Mouse (Mus musculus) kidney, adult 2 months (tissue): Measurements from ENCODE around the gene Piga. TPM values are rescaled to one million over a fixed set of nuclear protein-coding genes. Genes with fewer than 3 reads are reported as not detected.
A peak's percentile ranks its signal among the peaks of the same experiment; 100 is the strongest.

Experiments
- DNase-seq: peaks from one replicate; pipeline ENCODE4 v3.0.0; 2021
- H3K27ac ChIP-seq: fragments of 200-500 bp; 2 replicates; pipeline ENCODE4 v1.5.1; 2012; ENCODE audit warnings: low read depth, low read length, control low read depth, inconsistent platforms; ENCODE audit not compliant: insufficient read depth
- H3K27me3 ChIP-seq: fragments of 200-500 bp; replicated peaks from 2 replicates; pipeline ENCODE4 v1.6.1; 2012; ENCODE audit warnings: mild to moderate bottlenecking, moderate library complexity, low read length, inconsistent platforms; ENCODE audit not compliant: control insufficient read depth, insufficient read depth
- H3K36me3 ChIP-seq: fragments of 200-500 bp; 2 replicates; pipeline ENCODE4 v1.6.1; 2012; ENCODE audit warnings: mild to moderate bottlenecking, moderate library complexity, low read length, inconsistent platforms; ENCODE audit not compliant: control insufficient read depth, insufficient read depth
- H3K4me1 ChIP-seq: fragments of 200-500 bp; 2 replicates; pipeline ENCODE4 v1.6.1; 2011; ENCODE audit warnings: low read length; ENCODE audit not compliant: control insufficient read depth, insufficient read depth
- H3K4me3 ChIP-seq: fragments of 200-500 bp; 2 replicates; pipeline ENCODE4 v1.5.1; 2011; ENCODE audit warnings: mild to moderate bottlenecking, low read depth, low read length, control low read depth; ENCODE audit not compliant: insufficient read depth
- CTCF ChIP-seq: fragments of 200-500 bp; conservative IDR thresholded peaks from 2 replicates; pipeline ENCODE4 v1.5.1; 2011; ENCODE audit warnings: low read depth, mild to moderate bottlenecking, control low read depth, low read length, moderate library complexity, mixed read lengths; ENCODE audit not compliant: insufficient read depth, insufficient read length
- POLR2A ChIP-seq: fragments of 200-500 bp; IDR thresholded peaks from one replicate; pipeline ENCODE4 v1.6.1; 2011; ENCODE audit warnings: low read depth, low read length, control low read depth
- WGBS: fragments of 180-500 bp; shearing (Covaris S2); methylation state at CpG from one replicate; pipeline ENCODE4 v1.1.7; 2018; 5-methylcytosine and 5-hydroxymethylcytosine counted together
- polyA plus RNA-seq: library from polyadenylated mRNA; depleted of rRNA; stranded (reverse); fragments of >200 nt; gene quantifications from 2 replicates; pipeline ENCODE4 v1.2.3, GENCODE M21; 2012

Piga gene
- polyA plus RNA-seq, 1 experiment = 3.8 TPM

DNA sequence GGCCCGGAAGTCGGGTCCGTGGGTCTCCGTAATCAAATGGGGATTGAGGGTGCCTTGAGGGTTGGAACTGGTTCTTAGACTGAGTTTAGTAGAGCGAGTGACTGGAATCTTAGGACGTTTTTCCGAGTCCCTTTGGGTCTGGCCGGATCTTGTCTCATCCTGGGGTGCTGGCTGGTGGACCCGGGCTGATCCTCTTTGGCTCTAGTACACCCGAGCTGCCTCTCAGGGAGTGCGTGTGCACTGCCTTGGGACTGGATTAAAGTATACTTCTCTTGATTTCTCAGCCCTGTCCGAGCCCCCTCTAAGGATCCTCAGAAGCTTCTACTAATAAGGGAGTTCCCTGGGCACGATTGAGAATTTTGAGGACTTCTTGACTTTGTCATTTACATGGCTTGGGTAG is 368 bp downstream of the Piga start:
- Histone ChIP-seq H3K27ac (peak overlapping the region; percentile 77), H3K4me1 (peaks cover 7% of the 10 kb centered on the region; the same call in 1 of the 2 replicates), H3K4me3 (peak overlapping the region; percentile 89), H3K27me3 (no peaks in the 10 kb centered on the region), H3K36me3 (peaks cover 1% of the 10 kb centered on the region; the same call in 1 of the 2 replicates)
- under 1% methylated on average over 13 of the region's 13 CpGs for WGBS
- TF ChIP-seq POLR2A (no peak), CTCF (no peak)
- DNase-seq = no peak

GRCm38 (mm10) chrX:164420518-164420917 is 931 bp downstream of the Piga start:
- no peak for TF ChIP-seq CTCF
- no peak for TF ChIP-seq POLR2A
- 13% methylated on average over 3 of the region's 3 CpGs for WGBS

GRCm38 (mm10) chrX:164424821-164425220 is 5.2 kb downstream of the Piga start:
- Histone ChIP-seq H3K36me3 (peaks cover 1% of the 10 kb centered on the region; the same call in 1 of the 2 replicates), H3K4me1 (peaks cover 9% of the 10 kb centered on the region; the same call in 1 of the 2 replicates), H3K27ac (no peak overlapping the region), H3K27me3 (no peaks in the 10 kb centered on the region), H3K4me3 (no peak overlapping the region)
- 97% methylated on average over 1 of the region's 1 CpGs for WGBS
- no peak for TF ChIP-seq CTCF
- no peak for TF ChIP-seq POLR2A
- DNase-seq = no peak

More at GRCm38 (mm10) chrX:164420518-164420917, 931 bp downstream of the Piga start:
- DNase-seq = no peak
- Histone ChIP-seq H3K4me1 (peaks cover 7% of the 10 kb centered on the region; the same call in 1 of the 2 replicates), H3K4me3 (peak overlapping the region; percentile 89; the same call in 1 of the 2 replicates), H3K36me3 (peaks cover 1% of the 10 kb centered on the region; the same call in 1 of the 2 replicates), H3K27me3 (no peaks in the 10 kb centered on the region), H3K27ac (no peak overlapping the region; the same call in 1 of the 2 replicates)

GRCm38 (mm10) chrX:164427295-164427694 is 7.7 kb downstream of the Piga start:
- 67% methylated on average over 4 of the region's 4 CpGs for WGBS
- no peak for DNase-seq
- TF ChIP-seq POLR2A = no peak
- Histone ChIP-seq H3K36me3 (peaks cover 1% of the 10 kb centered on the region; the same call in 1 of the 2 replicates), H3K4me3 (no peak overlapping the region), H3K4me1 (peaks cover 16% of the 10 kb centered on the region; the same call in 1 of the 2 replicates), H3K27ac (peak overlapping the region; percentile 38; the same call in 1 of the 2 replicates), H3K27me3 (no peaks in the 10 kb centered on the region)

GRCm38 (mm10) chrX:164428224-164428623 is 8.6 kb downstream of the Piga start:
- WGBS = 64% methylated on average over 2 of the region's 2 CpGs

GRCm38 (mm10) chrX:164430621-164431020 is 11.0 kb downstream of the Piga start:
- WGBS = 40% methylated on average over 6 of the region's 6 CpGs
- peaks cover 12% of the 10 kb centered on the region; the same call in 1 of the 2 replicates for H3K4me1 ChIP-seq
- peak overlapping the region; percentile 90 for H3K27ac ChIP-seq
- H3K4me3 ChIP-seq = no peak overlapping the region
- DNase-seq = peak; percentile 66
- TF ChIP-seq POLR2A (no peak), CTCF (no peak)
- no peaks in the 10 kb centered on the region for H3K27me3 ChIP-seq
- H3K36me3 ChIP-seq = no peaks in the 10 kb centered on the region; the same call in 1 of the 2 replicates

More at GRCm38 (mm10) chrX:164428224-164428623, 8.6 kb downstream of the Piga start:
- DNase-seq = no peak
- Histone ChIP-seq H3K27ac (no peak overlapping the region; the same call in 1 of the 2 replicates), H3K27me3 (no peaks in the 10 kb centered on the region), H3K4me1 (peaks cover 16% of the 10 kb centered on the region; the same call in 1 of the 2 replicates), H3K36me3 (no peaks in the 10 kb centered on the region; the same call in 1 of the 2 replicates), H3K4me3 (no peak overlapping the region)
- TF ChIP-seq CTCF (no peak), POLR2A (no peak)

- Histone ChIP-seq H3K4me1 (peaks cover 12% of the 10 kb centered on the region; the same call in 1 of the 2 replicates), H3K27ac (peak overlapping the region; percentile 90), H3K27me3 (no peaks in the 10 kb centered on the region), H3K4me3 (no peak overlapping the region), H3K36me3 (no peaks in the 10 kb centered on the region; the same call in 1 of the 2 replicates)
- DNase-seq = peak; percentile 48
- TF ChIP-seq POLR2A (no peak), CTCF (no peak)
- WGBS = 83% methylated on average over 2 of the region's 2 CpGs
These were observed 11.5 kb downstream of the Piga start for GRCm38 (mm10) chrX:164431133-164431532.
